Mouse (Mus musculus): ENCODE results near the gene Nr2c2.

GRCm38 (mm10) chr6:92136356-92136755, 45.2 kb downstream of the Nr2c2 start:
- TF ChIP-seq CTCF (IDR thresholded peaks at IDR 0.05; ENCODE audit: insufficient read depth, low read depth, low read length) (no peak), POLR2A (IDR thresholded peaks at IDR 0.05; ENCODE audit: insufficient read depth, low read depth, low read length) (no peak)

Measured in olfactory bulb, adult 2 months (tissue).